Mouse (Mus musculus) stomach, postnatal 0 days (tissue): ENCODE results near the gene Nectin3. TPM values are rescaled to one million over a fixed set of nuclear protein-coding genes. Genes with fewer than 3 reads are reported as not detected.
A peak's percentile ranks its signal among the peaks of the same experiment; 100 is the strongest.

Experiments used
- ATAC-seq: fragments of 200-750 bp; cut with Nextera tagmentation; 2 replicates; pipeline ENCODE4 v1.8.0; 2017; ENCODE audit not compliant: low FRiP score, low TSS enrichment
- DNase-seq: peaks from one replicate; pipeline ENCODE4 v3.0.0-alpha.2; 2016; ENCODE audit warnings: low spot score
- H3K27ac ChIP-seq: fragments of 300-500 bp; sonication (generic); replicated peaks from 2 replicates; pipeline ENCODE4 v1.5.1; 2014; ENCODE audit warnings: mild to moderate bottlenecking, control low read depth
- H3K27me3 ChIP-seq: fragments of 300-500 bp; sonication (generic); 2 replicates; pipeline ENCODE4 v1.6.1; 2014; ENCODE audit warnings: low read length; ENCODE audit not compliant: control insufficient read depth, insufficient read depth
- H3K36me3 ChIP-seq: fragments of 300-500 bp; sonication (generic); 2 replicates; pipeline ENCODE4 v1.6.1; 2014; ENCODE audit warnings: low read length, mixed read lengths; ENCODE audit not compliant: control insufficient read depth, insufficient read depth
- H3K4me1 ChIP-seq: fragments of 300-500 bp; sonication (generic); replicated peaks from 2 replicates; pipeline ENCODE4 v1.6.1; 2014; ENCODE audit warnings: antibody characterized with exemption; ENCODE audit not compliant: control insufficient read depth, insufficient read depth
- H3K4me2 ChIP-seq: fragments of 300-500 bp; sonication (generic); replicated peaks from 2 replicates; pipeline ENCODE4 v1.6.1; 2014; ENCODE audit warnings: low read depth, mild to moderate bottlenecking, control low read depth, moderate library complexity
- H3K4me3 ChIP-seq: fragments of 300-500 bp; sonication (generic); 2 replicates; pipeline ENCODE4 v1.5.1; 2014; ENCODE audit warnings: low read depth, low read length, control low read depth
- H3K9ac ChIP-seq: fragments of 300-500 bp; sonication (generic); 2 replicates; pipeline ENCODE4 v1.6.1; 2014; ENCODE audit warnings: mild to moderate bottlenecking, low read length, control low read depth, mixed read lengths
- H3K9me3 ChIP-seq: fragments of 300-500 bp; sonication (generic); 2 replicates; pipeline ENCODE4 v1.6.1; 2016; ENCODE audit warnings: low read length; ENCODE audit not compliant: control insufficient read depth
- CTCF ChIP-seq: IDR thresholded peaks from 2 replicates; pipeline ENCODE4 v1.5.1; 2016; ENCODE audit warnings: antibody characterized with exemption, low read depth, mild to moderate bottlenecking, moderate library complexity
- EP300 ChIP-seq: optimal IDR thresholded peaks from 2 replicates; pipeline ENCODE3; 2016; ENCODE audit warnings: antibody characterized with exemption
- WGBS: fragments of 180-500 bp; shearing (Covaris S2); extraction: QIAGEN DNeasy Blood & Tissue Kit; methylation state at CpG from one replicate; pipeline ENCODE4 v1.1.7; 2014; 5-methylcytosine and 5-hydroxymethylcytosine counted together
- polyA plus RNA-seq: library from polyadenylated mRNA; unstranded; fragments of >200 nt; fragmentation: Nextera tagmentation; extraction: Ambion mirVana; gene quantifications from 2 replicates; pipeline ENCODE4 v1.2.1, GENCODE M21; 2015

The Nectin3 gene
- polyA plus RNA-seq, 1 experiment from 2014 or later: 10.9 TPM

DNA sequence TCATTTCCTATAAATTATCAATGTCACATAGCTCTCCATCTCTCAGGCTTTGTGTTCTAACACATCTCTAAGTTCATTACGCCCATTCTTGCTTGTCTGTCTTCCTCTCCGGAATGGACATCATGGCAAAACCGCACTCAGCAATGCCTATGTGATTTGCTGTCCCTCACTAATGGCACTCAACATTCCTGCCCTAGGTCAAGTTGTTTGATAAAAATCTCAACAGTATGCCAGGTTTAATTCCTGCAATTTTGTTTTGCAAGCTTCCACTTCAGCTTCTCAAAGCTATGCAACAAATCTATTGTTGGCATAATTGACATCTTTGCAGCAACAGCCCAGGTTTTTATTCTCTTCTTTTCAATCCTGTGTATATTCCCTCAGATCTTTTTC, 9.6 kb upstream of the Nectin3 start:
- H3K36me3 ChIP-seq: no peaks in the 10 kb centered on the region
- ATAC-seq: no peak
- H3K4me1 ChIP-seq: no peaks in the 10 kb centered on the region
- no peak overlapping the region for H3K4me2 ChIP-seq
- H3K9ac ChIP-seq: no peak overlapping the region
- no peaks in the 10 kb centered on the region for H3K27me3 ChIP-seq
- no peak for DNase-seq
- TF ChIP-seq CTCF (no peak), EP300 (no peak)
- no peaks in the 10 kb centered on the region for H3K9me3 ChIP-seq
- no peak overlapping the region for H3K27ac ChIP-seq
- H3K4me3 ChIP-seq: no peak overlapping the region
- WGBS: 74% methylated on average over 3 of the region's 3 CpGs

DNA sequence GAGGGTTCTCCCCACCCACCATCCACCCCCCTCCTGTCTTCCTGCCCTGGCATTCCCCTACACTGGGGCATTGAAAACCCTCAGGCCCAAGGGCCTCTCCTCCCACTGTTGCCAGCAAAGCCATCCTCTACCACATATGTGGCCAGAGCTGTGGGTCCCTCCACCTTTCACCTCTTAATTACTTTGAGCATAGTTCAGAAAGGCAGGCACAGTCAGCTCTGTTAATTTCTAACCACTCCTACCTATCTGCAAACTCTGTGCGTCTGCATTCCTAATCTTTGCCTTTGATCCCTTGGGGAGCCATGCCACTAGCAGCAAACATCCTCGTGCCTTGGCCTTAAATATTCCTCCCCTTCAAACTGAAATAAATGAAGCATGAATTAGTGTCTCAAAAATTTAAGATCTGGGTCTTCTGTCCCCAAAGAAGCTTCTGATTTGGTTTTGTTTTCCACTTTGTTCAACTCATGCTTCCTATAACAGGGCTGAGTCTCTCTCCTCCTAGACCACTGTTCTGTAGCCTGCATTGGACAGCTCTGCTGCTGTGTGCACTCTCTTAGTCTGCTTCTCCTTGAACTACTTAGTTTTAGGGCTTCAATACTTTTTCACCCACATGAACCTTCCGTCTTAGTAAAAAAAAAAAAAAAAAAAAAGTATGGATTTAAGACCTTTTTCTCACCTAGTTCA, 9.1 kb upstream of the Nectin3 start:
- Histone ChIP-seq H3K36me3 (no peaks in the 10 kb centered on the region), H3K27me3 (no peaks in the 10 kb centered on the region), H3K4me1 (no peaks in the 10 kb centered on the region), H3K9ac (no peak overlapping the region), H3K9me3 (no peaks in the 10 kb centered on the region), H3K4me2 (no peak overlapping the region), H3K27ac (no peak overlapping the region), H3K4me3 (no peak overlapping the region)
- ATAC-seq: no peak
- TF ChIP-seq EP300: no peak
- no peak for TF ChIP-seq CTCF
- WGBS: 51% methylated on average over 3 of the region's 3 CpGs
- no peak for DNase-seq

- Histone ChIP-seq H3K9ac (no peak overlapping the region), H3K4me3 (no peak overlapping the region), H3K27me3 (no peaks in the 10 kb centered on the region), H3K4me2 (no peak overlapping the region), H3K4me1 (no peaks in the 10 kb centered on the region), H3K36me3 (no peaks in the 10 kb centered on the region), H3K27ac (no peak overlapping the region), H3K9me3 (no peaks in the 10 kb centered on the region)
- ATAC-seq: no peak
- TF ChIP-seq CTCF: no peak
- no peak for TF ChIP-seq EP300
- DNase-seq: no peak
- WGBS: 69% methylated on average over 4 of the region's 4 CpGs
Observed at GRCm38 (mm10) chr16:46504006-46504405, 5.7 kb upstream of the Nectin3 start.

GRCm38 (mm10) chr16:46502311-46502710, 4.0 kb upstream of the Nectin3 start:
- no peaks in the 10 kb centered on the region for H3K27me3 ChIP-seq
- H3K4me2 ChIP-seq: no peak overlapping the region
- WGBS: 84% methylated on average over 2 of the region's 2 CpGs
- no peaks in the 10 kb centered on the region for H3K4me1 ChIP-seq
- TF ChIP-seq EP300: no peak
- ATAC-seq (no peak), DNase-seq (no peak)
- H3K9ac ChIP-seq: no peak overlapping the region
- no peak overlapping the region for H3K4me3 ChIP-seq
- H3K27ac ChIP-seq: no peak overlapping the region
- no peaks in the 10 kb centered on the region for H3K36me3 ChIP-seq
- H3K9me3 ChIP-seq: no peaks in the 10 kb centered on the region

DNA sequence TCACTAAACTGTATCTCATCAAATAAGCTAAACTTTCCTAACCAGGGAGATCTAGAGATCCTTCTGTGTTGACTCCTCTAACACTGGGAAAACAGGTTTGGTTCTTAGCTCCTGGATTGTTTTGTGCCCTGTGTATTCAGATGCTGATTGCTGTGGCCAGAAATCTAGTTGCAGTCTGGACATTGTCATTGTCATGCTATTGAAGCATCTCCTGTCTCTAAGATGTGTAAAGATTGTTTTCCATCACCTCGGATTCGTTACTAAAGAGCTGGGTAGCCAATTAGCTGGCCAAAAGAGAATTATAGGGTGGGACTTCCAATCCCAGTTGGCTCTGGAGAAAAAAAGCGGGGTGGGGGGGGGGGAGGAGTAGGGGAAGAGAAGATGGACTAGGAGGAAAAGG, 2.4 kb upstream of the Nectin3 start:
- H3K4me2 ChIP-seq: no peak overlapping the region
- WGBS: 77% methylated on average over 3 of the region's 3 CpGs
- no peaks in the 10 kb centered on the region for H3K27me3 ChIP-seq
- no peak overlapping the region for H3K9ac ChIP-seq
- no peaks in the 10 kb centered on the region for H3K9me3 ChIP-seq
- no peaks in the 10 kb centered on the region for H3K4me1 ChIP-seq
- DNase-seq (no peak), ATAC-seq (no peak)
- no peak overlapping the region for H3K4me3 ChIP-seq
- H3K27ac ChIP-seq: no peak overlapping the region
- no peaks in the 10 kb centered on the region for H3K36me3 ChIP-seq
- TF ChIP-seq EP300: no peak
- TF ChIP-seq CTCF: no peak

- Histone ChIP-seq H3K4me1 (no peaks in the 10 kb centered on the region), H3K27me3 (no peaks in the 10 kb centered on the region), H3K9me3 (no peaks in the 10 kb centered on the region), H3K27ac (peak overlapping the region; percentile 94), H3K36me3 (no peaks in the 10 kb centered on the region), H3K4me2 (peak overlapping the region; percentile 66), H3K9ac (peak overlapping the region; percentile 87), H3K4me3 (peak overlapping the region; percentile 80)
- 2% methylated on average over 32 of the region's 32 CpGs for WGBS
- ATAC-seq (no peak), DNase-seq (no peak)
- TF ChIP-seq EP300 (no peak), CTCF (no peak)
Observed at GRCm38 (mm10) chr16:46497686-46498420, 472 bp downstream of the Nectin3 start.
